Mouse (Mus musculus) subcutaneous adipose tissue, adult 2 months (tissue): ENCODE data around the gene Tek. TPM values are rescaled to one million over a fixed set of nuclear protein-coding genes. Genes with fewer than 3 reads are reported as not detected.

ENCODE experiments used
- polyA plus RNA-seq: library from polyadenylated mRNA; depleted of rRNA; stranded (reverse); fragments of >200 nt; gene quantifications from 2 replicates; pipeline ENCODE4 v1.2.3, GENCODE M21; 2012; ENCODE audit warnings: low replicate concordance; rRNA removed

The Tek gene
- polyA plus RNA-seq: 21.6 and 25.7 TPM in 2 replicates

GRCm38 (mm10) chr4:94738838-94739731 is at the start of gene Tek:
Gene Tek, plus strand, starts transcription at chr4:94739289.

Other genes starting within 250 kb of the Tek start
- gene Gm10306, start 182.7 kb upstream of the Tek start, polyA plus RNA-seq: not detected in 2 replicates
- 1.7 and 4.8 TPM in 2 replicates for gene Caap1, start 182.5 kb upstream of the Tek start, polyA plus RNA-seq
- gene Plaa, start 136.0 kb upstream of the Tek start, polyA plus RNA-seq: 23.3 and 58.4 TPM in 2 replicates
- 1.0 and 3.4 TPM in 2 replicates for gene Ift74, start 124.8 kb upstream of the Tek start, polyA plus RNA-seq
- not detected in 2 replicates for gene Lrrc19, start 89.1 kb upstream of the Tek start, polyA plus RNA-seq
- gene Eqtn, start 189.6 kb downstream of the Tek start, polyA plus RNA-seq: 0.10 TPM in 1 of 2 replicates, not detected in the other
- gene Mysm1, start 239.8 kb downstream of the Tek start, polyA plus RNA-seq: 6.1 and 9.6 TPM in 2 replicates